Mouse (Mus musculus) olfactory bulb, adult 2 months (tissue): ENCODE results near the gene Polr2a.

Source experiments
- CTCF ChIP-seq: fragments of 200-500 bp; IDR thresholded peaks from 2 replicates; pipeline ENCODE4 v1.5.1; 2012; ENCODE audit warnings: low read depth, mild to moderate bottlenecking, low read length, moderate library complexity; ENCODE audit not compliant: insufficient read depth
- POLR2A ChIP-seq: fragments of 200-500 bp; IDR thresholded peaks from 2 replicates; pipeline ENCODE4 v1.6.1; 2012; ENCODE audit warnings: mild to moderate bottlenecking, low read depth, low read length, moderate library complexity; ENCODE audit not compliant: insufficient read depth

GRCm38 (mm10) chr11:69754233-69754632 lies 4.2 kb downstream of the Polr2a start:
- TF ChIP-seq CTCF (no peak), POLR2A (no peak)
